Mouse (Mus musculus): Measurements from ENCODE around the gene Rflnb. TPM values are rescaled to one million over a fixed set of nuclear protein-coding genes. Genes with fewer than 3 reads are reported as not detected.

Gene Rflnb
- polyA plus RNA-seq, 1 experiment from 2014 or later, result 42.8 TPM

GRCm38 (mm10) chr11:76042041-76042638 lies 14.6 kb upstream of the Rflnb start:
- H3K4me1 ChIP-seq (ENCODE audit: control insufficient read depth, insufficient read depth, low read length), result peaks cover 15% of the 10 kb centered on the region
- H3K9ac ChIP-seq (replicated peaks; ENCODE audit: low read depth, low read length), result no peak overlapping the region
- no peaks in the 10 kb centered on the region for H3K27me3 ChIP-seq (ENCODE audit: control insufficient read depth, insufficient read depth, low read length)
- H3K36me3 ChIP-seq (ENCODE audit: control insufficient read depth, insufficient read depth, low read length), result 0 out of 2 replicates have a peak, but pooled peaks cover 3% of the 10 kb centered on the region
- H3K4me2 ChIP-seq (replicated peaks; ENCODE audit: low read depth, low read length), result no peak overlapping the region
- H3K9me3 ChIP-seq (ENCODE audit: control insufficient read depth, low read depth, low read length), result no peaks in the 10 kb centered on the region
- peak overlapping the region; percentile 44 for H3K27ac ChIP-seq (ENCODE audit: low read length)
- no peak for ATAC-seq (ENCODE audit: insufficient number of reproducible peaks, insufficient read depth, low FRiP score, low read depth)
- no peak overlapping the region for H3K4me3 ChIP-seq (ENCODE audit: low read depth, low read length)
- 72% methylated on average over 10 of the region's 10 CpGs for WGBS

- H3K4me3 ChIP-seq (ENCODE audit: low read depth, low read length), result no peak overlapping the region
- no peaks in the 10 kb centered on the region for H3K9me3 ChIP-seq (ENCODE audit: control insufficient read depth, low read depth, low read length)
- no peaks in the 10 kb centered on the region for H3K27me3 ChIP-seq (ENCODE audit: control insufficient read depth, insufficient read depth, low read length)
- 0 out of 2 replicates have a peak, but pooled peaks cover 3% of the 10 kb centered on the region for H3K36me3 ChIP-seq (ENCODE audit: control insufficient read depth, insufficient read depth, low read length)
- H3K4me2 ChIP-seq (replicated peaks; ENCODE audit: low read depth, low read length), result no peak overlapping the region
- no peak overlapping the region for H3K27ac ChIP-seq (ENCODE audit: low read length)
- peaks cover 15% of the 10 kb centered on the region for H3K4me1 ChIP-seq (ENCODE audit: control insufficient read depth, insufficient read depth, low read length)
- WGBS, result 83% methylated on average over 4 of the region's 4 CpGs
- ATAC-seq (ENCODE audit: insufficient number of reproducible peaks, insufficient read depth, low FRiP score, low read depth), result no peak
- H3K9ac ChIP-seq (replicated peaks; ENCODE audit: low read depth, low read length), result no peak overlapping the region
Measured at GRCm38 (mm10) chr11:76040761-76041376, 13.3 kb upstream of the Rflnb start.

- H3K27me3 ChIP-seq (ENCODE audit: control insufficient read depth, insufficient read depth, low read length), result no peaks in the 10 kb centered on the region
- no peak overlapping the region for H3K4me2 ChIP-seq (replicated peaks; ENCODE audit: low read depth, low read length)
- H3K27ac ChIP-seq (ENCODE audit: low read length), result no peak overlapping the region
- no peak overlapping the region for H3K4me3 ChIP-seq (ENCODE audit: low read depth, low read length)
- no peaks in the 10 kb centered on the region for H3K9me3 ChIP-seq (ENCODE audit: control insufficient read depth, low read depth, low read length)
- H3K9ac ChIP-seq (replicated peaks; ENCODE audit: low read depth, low read length), result no peak overlapping the region
- 0 out of 2 replicates have a peak, but pooled peaks cover 3% of the 10 kb centered on the region for H3K36me3 ChIP-seq (ENCODE audit: control insufficient read depth, insufficient read depth, low read length)
- ATAC-seq (ENCODE audit: insufficient number of reproducible peaks, insufficient read depth, low FRiP score, low read depth), result no peak
- WGBS, result 89% methylated on average over 8 of the region's 8 CpGs
- H3K4me1 ChIP-seq (ENCODE audit: control insufficient read depth, insufficient read depth, low read length), result peaks cover 15% of the 10 kb centered on the region
Measured at GRCm38 (mm10) chr11:76040106-76040505, 12.5 kb upstream of the Rflnb start.

GRCm38 (mm10) chr11:76039271-76040053 lies 11.9 kb upstream of the Rflnb start:
- no peaks in the 10 kb centered on the region for H3K9me3 ChIP-seq (ENCODE audit: control insufficient read depth, low read depth, low read length)
- peaks cover 15% of the 10 kb centered on the region for H3K4me1 ChIP-seq (ENCODE audit: control insufficient read depth, insufficient read depth, low read length)
- ATAC-seq (ENCODE audit: insufficient number of reproducible peaks, insufficient read depth, low FRiP score, low read depth), result no peak
- H3K36me3 ChIP-seq (ENCODE audit: control insufficient read depth, insufficient read depth, low read length), result 0 out of 2 replicates have a peak, but pooled peaks cover under 1% of the 10 kb centered on the region
- H3K27me3 ChIP-seq (ENCODE audit: control insufficient read depth, insufficient read depth, low read length), result no peaks in the 10 kb centered on the region
- no peak overlapping the region for H3K4me3 ChIP-seq (ENCODE audit: low read depth, low read length)
- H3K9ac ChIP-seq (replicated peaks; ENCODE audit: low read depth, low read length), result no peak overlapping the region
- 85% methylated on average over 3 of the region's 3 CpGs for WGBS
- no peak overlapping the region for H3K27ac ChIP-seq (ENCODE audit: low read length)
- H3K4me2 ChIP-seq (replicated peaks; ENCODE audit: low read depth, low read length), result no peak overlapping the region

- ATAC-seq (ENCODE audit: insufficient number of reproducible peaks, insufficient read depth, low FRiP score, low read depth), result no peak
- no peak overlapping the region for H3K27ac ChIP-seq (ENCODE audit: low read length)
- no peak overlapping the region for H3K9ac ChIP-seq (replicated peaks; ENCODE audit: low read depth, low read length)
- H3K36me3 ChIP-seq (ENCODE audit: control insufficient read depth, insufficient read depth, low read length), result no peaks in the 10 kb centered on the region
- H3K4me3 ChIP-seq (ENCODE audit: low read depth, low read length), result no peak overlapping the region
- H3K4me1 ChIP-seq (ENCODE audit: control insufficient read depth, insufficient read depth, low read length), result peaks cover 9% of the 10 kb centered on the region; the same call in 1 of the 2 replicates
- no peaks in the 10 kb centered on the region for H3K9me3 ChIP-seq (ENCODE audit: control insufficient read depth, low read depth, low read length)
- H3K27me3 ChIP-seq (ENCODE audit: control insufficient read depth, insufficient read depth, low read length), result no peaks in the 10 kb centered on the region
- H3K4me2 ChIP-seq (replicated peaks; ENCODE audit: low read depth, low read length), result no peak overlapping the region
- 48% methylated on average over 6 of the region's 6 CpGs for WGBS
Measured at GRCm38 (mm10) chr11:76037581-76038294, 10.2 kb upstream of the Rflnb start.

- Histone ChIP-seq H3K27ac (ENCODE audit: low read length) (no peak overlapping the region), H3K9me3 (ENCODE audit: control insufficient read depth, low read depth, low read length) (no peaks in the 10 kb centered on the region), H3K27me3 (ENCODE audit: control insufficient read depth, insufficient read depth, low read length) (no peaks in the 10 kb centered on the region), H3K4me2 (replicated peaks; ENCODE audit: low read depth, low read length) (no peak overlapping the region), H3K4me1 (ENCODE audit: control insufficient read depth, insufficient read depth, low read length) (no peaks in the 10 kb centered on the region), H3K9ac (replicated peaks; ENCODE audit: low read depth, low read length) (no peak overlapping the region), H3K36me3 (ENCODE audit: control insufficient read depth, insufficient read depth, low read length) (no peaks in the 10 kb centered on the region), H3K4me3 (ENCODE audit: low read depth, low read length) (no peak overlapping the region)
- no peak for ATAC-seq (ENCODE audit: insufficient number of reproducible peaks, insufficient read depth, low FRiP score, low read depth)
- WGBS, result 85% methylated on average over 8 of the region's 8 CpGs
Measured at GRCm38 (mm10) chr11:76035182-76035581, 7.6 kb upstream of the Rflnb start.

- H3K36me3 ChIP-seq (ENCODE audit: control insufficient read depth, insufficient read depth, low read length), result no peaks in the 10 kb centered on the region
- 86% methylated on average over 4 of the region's 4 CpGs for WGBS
- no peak overlapping the region for H3K9ac ChIP-seq (replicated peaks; ENCODE audit: low read depth, low read length)
- no peak for ATAC-seq (ENCODE audit: insufficient number of reproducible peaks, insufficient read depth, low FRiP score, low read depth)
- H3K4me1 ChIP-seq (ENCODE audit: control insufficient read depth, insufficient read depth, low read length), result no peaks in the 10 kb centered on the region
- H3K9me3 ChIP-seq (ENCODE audit: control insufficient read depth, low read depth, low read length), result no peaks in the 10 kb centered on the region
- no peak overlapping the region for H3K4me3 ChIP-seq (ENCODE audit: low read depth, low read length)
- no peak overlapping the region for H3K27ac ChIP-seq (ENCODE audit: low read length)
- no peaks in the 10 kb centered on the region for H3K27me3 ChIP-seq (ENCODE audit: control insufficient read depth, insufficient read depth, low read length)
- H3K4me2 ChIP-seq (replicated peaks; ENCODE audit: low read depth, low read length), result no peak overlapping the region
Measured at GRCm38 (mm10) chr11:76033836-76034235, 6.3 kb upstream of the Rflnb start.

GRCm38 (mm10) chr11:76033359-76033758 lies 5.8 kb upstream of the Rflnb start:
- no peak overlapping the region for H3K4me2 ChIP-seq (replicated peaks; ENCODE audit: low read depth, low read length)
- H3K36me3 ChIP-seq (ENCODE audit: control insufficient read depth, insufficient read depth, low read length), result no peaks in the 10 kb centered on the region
- no peak overlapping the region for H3K9ac ChIP-seq (replicated peaks; ENCODE audit: low read depth, low read length)
- no peak for ATAC-seq (ENCODE audit: insufficient number of reproducible peaks, insufficient read depth, low FRiP score, low read depth)
- H3K4me3 ChIP-seq (ENCODE audit: low read depth, low read length), result no peak overlapping the region
- H3K9me3 ChIP-seq (ENCODE audit: control insufficient read depth, low read depth, low read length), result no peaks in the 10 kb centered on the region
- H3K4me1 ChIP-seq (ENCODE audit: control insufficient read depth, insufficient read depth, low read length), result peaks cover under 1% of the 10 kb centered on the region; the same call in 1 of the 2 replicates
- no peaks in the 10 kb centered on the region for H3K27me3 ChIP-seq (ENCODE audit: control insufficient read depth, insufficient read depth, low read length)
- no peak overlapping the region for H3K27ac ChIP-seq (ENCODE audit: low read length)
- 82% methylated on average over 6 of the region's 6 CpGs for WGBS

Measured in stomach, embryonic 14.5 days (tissue).